Mouse (Mus musculus): ENCODE data around the gene Vsig8. TPM values are rescaled to one million over a fixed set of nuclear protein-coding genes. Genes with fewer than 3 reads are reported as not detected.

Vsig8 gene
- 0.02 TPM in 1 of 2 replicates, not detected in the other for polyA plus RNA-seq (2012; rRNA removed)

DNA sequence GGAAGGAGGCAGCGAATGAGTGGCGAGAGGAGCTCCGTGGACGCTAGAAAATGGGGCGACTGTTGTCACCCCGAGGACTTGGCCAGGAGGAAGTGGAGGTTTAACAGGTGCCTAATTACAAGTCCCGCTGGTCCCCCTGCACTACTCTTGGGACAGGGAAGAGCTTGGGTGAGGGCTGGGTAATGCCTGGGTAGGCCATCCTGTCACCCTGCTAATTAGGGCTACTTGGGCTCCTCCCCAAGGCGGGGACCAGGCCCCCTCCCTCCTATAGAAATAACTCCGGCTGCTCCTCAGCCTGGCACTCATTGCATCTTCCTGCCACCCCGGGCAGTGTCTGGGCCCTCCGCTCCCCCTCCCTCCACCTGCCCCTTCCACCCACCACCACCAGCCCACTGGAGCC lies at the start of gene Vsig8:
Gene Vsig8 (plus strand): TSS at position 301 of the 400 bp plus-strand sequence.

DNA sequence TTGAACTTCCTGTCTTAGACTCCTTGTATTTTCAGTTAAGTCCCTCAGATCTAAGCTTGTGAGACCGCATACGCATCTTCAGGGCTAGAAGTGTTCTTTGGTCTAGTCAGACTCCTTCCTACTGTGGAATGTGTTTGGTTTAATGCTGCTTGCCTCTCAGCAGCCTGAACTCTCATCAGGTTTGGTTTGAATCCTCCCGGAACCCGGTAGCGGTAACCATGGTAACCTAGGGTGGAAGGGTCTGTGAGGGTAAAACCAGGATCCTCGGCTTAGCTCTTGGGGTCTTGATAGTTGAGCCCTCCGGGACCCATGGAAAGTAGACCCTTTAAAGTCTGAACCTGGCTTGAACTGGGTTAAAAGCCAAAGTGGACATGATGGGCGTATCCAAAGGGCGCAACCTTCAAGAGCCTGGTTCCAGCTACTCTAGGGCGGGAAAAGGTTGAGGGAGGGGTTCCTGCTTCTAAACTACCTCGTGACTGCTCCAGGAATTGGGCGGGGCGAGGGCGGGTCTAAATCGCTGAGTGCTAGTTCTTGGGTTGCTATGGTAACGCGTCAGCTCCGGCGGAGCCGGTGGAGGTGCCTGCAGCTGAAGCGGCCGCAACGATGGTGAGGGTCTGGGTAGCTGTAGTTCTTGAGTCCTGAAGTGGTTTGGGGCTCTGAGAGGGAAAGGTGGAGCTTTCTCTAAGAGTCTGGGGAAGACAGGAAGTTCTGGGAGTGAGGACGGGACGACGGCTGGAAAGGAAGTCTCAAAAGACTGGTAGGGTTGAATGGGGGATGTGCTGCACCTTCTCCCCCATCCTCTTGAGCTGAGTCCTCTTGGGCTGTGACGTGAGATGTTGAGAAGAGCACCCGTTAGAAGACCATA lies 34.9 kb upstream of the Vsig8 start, which contains the start of gene Cfap45:
Gene Cfap45 (plus strand): TSS at position 226 of the 865 bp plus-strand sequence.

DNA sequence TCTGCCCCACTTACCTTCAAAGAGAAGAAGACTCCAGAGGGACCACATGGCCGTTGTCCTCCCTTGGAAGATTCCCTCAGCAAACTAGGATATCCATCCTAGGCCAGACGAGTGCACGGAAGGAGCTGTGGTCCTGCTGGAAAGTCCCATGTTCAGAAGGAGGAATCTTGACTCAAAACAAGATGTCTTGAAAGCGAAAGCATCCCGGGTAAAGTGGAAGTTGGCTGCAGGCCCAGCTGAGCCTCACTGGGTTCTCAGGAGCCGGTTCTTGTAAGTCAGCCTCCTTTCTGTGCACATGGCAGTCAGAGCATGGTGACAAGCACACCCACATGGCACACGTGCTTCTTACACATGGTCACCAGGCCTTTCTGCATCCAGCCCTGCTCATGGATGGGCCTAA lies 34.6 kb downstream of the Vsig8 start, which contains the start of gene Slamf8:
Gene Slamf8 (minus strand): TSS at position 184 of the 400 bp plus-strand sequence.

DNA sequence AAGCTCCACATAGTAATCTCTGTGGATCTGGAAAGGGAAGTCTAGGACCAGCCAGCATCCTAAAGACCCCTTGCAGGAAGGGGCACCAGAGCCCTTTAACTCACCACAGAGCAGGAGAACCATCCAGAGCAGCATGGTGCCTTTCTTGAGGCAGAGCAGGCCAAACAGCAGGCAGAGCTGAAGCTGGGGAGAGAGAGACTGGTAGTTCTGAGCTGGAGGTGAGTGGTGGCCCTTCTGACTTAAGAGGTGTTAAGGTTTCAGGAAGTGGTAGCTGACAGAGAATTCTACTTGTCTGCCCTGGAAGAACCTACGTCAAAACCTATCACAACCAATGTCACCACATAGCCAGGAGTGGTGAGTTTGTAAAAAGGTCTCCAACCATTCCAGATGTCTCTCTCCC lies 46.6 kb downstream of the Vsig8 start, which contains the start of gene Fcrl6:
Gene Fcrl6 (minus strand): TSS at position 226 of the 400 bp plus-strand sequence.

Other genes starting within 250 kb of the Vsig8 start
- 0.03 and 0.05 TPM in 2 replicates for gene Kcnj9, start 226.6 kb upstream of the Vsig8 start, polyA plus RNA-seq (2012; rRNA removed)
- gene Kcnj10, start 214.7 kb upstream of the Vsig8 start, polyA plus RNA-seq (2012; rRNA removed): 0.15 TPM in 2 replicates
- 4.2 and 5.5 TPM in 2 replicates for gene Pigm, start 179.4 kb upstream of the Vsig8 start, polyA plus RNA-seq (2012; rRNA removed)
- 0.90 and 1.3 TPM in 2 replicates for gene Slamf9, start 80.6 kb upstream of the Vsig8 start, polyA plus RNA-seq (2012; rRNA removed)
- gene Igsf9, start 74.2 kb upstream of the Vsig8 start, polyA plus RNA-seq (2012; rRNA removed): 1.5 and 1.6 TPM in 2 replicates
- gene Tagln2, start 55.9 kb upstream of the Vsig8 start, polyA plus RNA-seq (2012; rRNA removed): 73.2 and 82.2 TPM in 2 replicates
- gene Cfap45, start 35.1 kb upstream of the Vsig8 start, polyA plus RNA-seq (2012; rRNA removed): 0.23 and 0.29 TPM in 2 replicates
- gene Slamf8, start 34.6 kb downstream of the Vsig8 start, polyA plus RNA-seq (2012; rRNA removed): 0.05 and 0.06 TPM in 2 replicates
- not detected in 2 replicates for gene Fcrl6, start 46.6 kb downstream of the Vsig8 start, polyA plus RNA-seq (2012; rRNA removed)
- 3.6 and 3.7 TPM in 2 replicates for gene Dusp23, start 77.0 kb downstream of the Vsig8 start, polyA plus RNA-seq (2012; rRNA removed)
- 11.7 and 13.0 TPM in 2 replicates for gene Crp, start 142.1 kb downstream of the Vsig8 start, polyA plus RNA-seq (2012; rRNA removed)